Mouse (Mus musculus) left cerebral cortex, adult 2 months (tissue): ENCODE data around the gene Gm43552. TPM values are rescaled to one million over a fixed set of nuclear protein-coding genes. Genes with fewer than 3 reads are reported as not detected.

Experiments used
- DNase-seq, 2 experiments: peaks; one replicate each; pipeline ENCODE4 v3.0.0; 2021 to 2022; ENCODE audit warnings: low spot score in 2 of 2, mixed read lengths in 1 of 2; ENCODE audit errors: extremely low spot score in 1 of 2
- H3K27ac ChIP-seq: fragments of 200-600 bp; 2 replicates; pipeline ENCODE4 v1.8.1; 2022
- H3K4me3 ChIP-seq: fragments of 200-600 bp; 2 replicates; pipeline ENCODE4 v1.8.1; 2022
- CTCF ChIP-seq: fragments of 200-600 bp; IDR thresholded peaks from 2 replicates; pipeline ENCODE4 v1.8.1; 2022; ENCODE audit warnings: antibody characterized with exemption, mild to moderate bottlenecking, moderate library complexity
- intact Hi-C: fragments of 180-260 bp; cut with DNase I; formaldehyde crosslinking; loops from one replicate; pipeline ENCODE4 v1.15.1; 2025
- total RNA-seq, 2 experiments: library from RNA; stranded (reverse); gene quantifications; 2 replicates each; pipeline ENCODE4 v1.2.3; 2021

The Gm43552 gene
- total RNA-seq, 2 experiments from 2014 or later = not detected

- no peak overlapping the region for H3K4me3 ChIP-seq
- no peak overlapping the region for H3K27ac ChIP-seq
- no peak for DNase-seq
- intact Hi-C loops = no loop called here
- no peak for TF ChIP-seq CTCF
These were observed 64.3 kb downstream of the Gm43552 start for GRCm38 (mm10) chr5:65428321-65428720.

DNA sequence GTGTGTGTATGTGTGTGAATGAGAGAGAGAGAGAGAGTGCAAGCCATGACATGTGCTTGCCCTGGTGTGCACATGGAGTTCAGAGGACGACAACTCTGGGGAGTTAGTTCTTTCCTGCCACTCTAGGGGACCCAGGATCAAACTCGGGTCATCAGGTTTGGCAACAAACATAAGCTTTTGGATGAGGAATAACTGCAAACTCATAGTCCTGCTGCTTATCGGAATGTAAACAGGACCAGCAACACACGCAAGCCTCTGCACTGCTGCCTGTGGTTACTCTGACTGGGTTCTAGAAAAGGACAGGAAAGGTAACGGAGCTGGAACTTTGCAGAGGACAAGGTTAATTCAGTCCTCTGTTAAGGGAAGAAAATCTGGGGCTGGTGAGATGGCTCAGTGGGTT is 67.4 kb downstream of the Gm43552 start:
- H3K27ac ChIP-seq = no peak overlapping the region
- intact Hi-C loops = no loop called here
- no peak for TF ChIP-seq CTCF
- no peak for DNase-seq
- no peak overlapping the region for H3K4me3 ChIP-seq

DNA sequence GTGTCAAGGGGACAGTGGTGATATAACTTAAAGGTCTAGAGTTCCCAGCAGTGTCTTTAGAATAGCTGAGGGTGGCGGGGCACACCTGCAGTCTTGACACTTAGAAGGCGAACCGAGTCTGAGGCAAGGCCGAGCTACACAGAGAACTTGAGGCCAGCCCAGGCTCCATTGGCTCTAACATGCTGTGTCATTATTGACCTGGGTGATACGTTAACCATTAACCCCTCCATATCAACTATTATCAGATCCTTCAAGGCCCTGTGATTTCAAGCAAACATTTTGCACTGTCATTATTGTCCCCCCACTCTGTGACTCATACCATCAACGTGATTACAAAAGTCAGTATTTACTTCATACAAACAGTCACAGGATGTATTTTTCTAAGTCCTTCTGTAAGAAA is 68.4 kb downstream of the Gm43552 start:
- Histone ChIP-seq H3K4me3 (no peak overlapping the region), H3K27ac (no peak overlapping the region)
- DNase-seq = no peak
- no peak for TF ChIP-seq CTCF
- intact Hi-C loops = no loop called here

GRCm38 (mm10) chr5:65422803-65423202 is 69.8 kb downstream of the Gm43552 start:
- no peak for TF ChIP-seq CTCF
- DNase-seq = no peak
- intact Hi-C loops = no loop called here
- Histone ChIP-seq H3K4me3 (no peak overlapping the region), H3K27ac (no peak overlapping the region)

DNA sequence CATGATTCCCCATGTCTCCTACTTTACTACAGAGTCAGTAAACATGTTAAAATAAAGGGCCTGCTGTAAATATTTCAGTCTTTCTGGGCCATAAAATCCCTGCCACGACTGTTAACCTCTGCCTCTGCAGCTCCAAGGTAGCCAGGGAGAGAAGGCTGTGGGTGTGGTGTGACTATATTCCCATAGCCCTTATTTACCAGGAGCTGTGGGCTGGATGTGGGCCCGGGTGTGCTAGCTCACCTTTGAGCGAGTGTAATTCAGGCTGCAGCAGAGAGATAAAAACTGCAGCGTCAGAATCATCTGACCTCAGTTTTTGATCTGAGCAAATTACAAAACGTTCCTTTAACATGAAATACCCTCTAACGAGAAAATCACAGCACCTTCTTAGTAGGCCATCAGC is 71.8 kb downstream of the Gm43552 start:
- Histone ChIP-seq H3K27ac (no peak overlapping the region), H3K4me3 (no peak overlapping the region)
- DNase-seq = no peak
- intact Hi-C loops = no loop called here
- no peak for TF ChIP-seq CTCF

DNA sequence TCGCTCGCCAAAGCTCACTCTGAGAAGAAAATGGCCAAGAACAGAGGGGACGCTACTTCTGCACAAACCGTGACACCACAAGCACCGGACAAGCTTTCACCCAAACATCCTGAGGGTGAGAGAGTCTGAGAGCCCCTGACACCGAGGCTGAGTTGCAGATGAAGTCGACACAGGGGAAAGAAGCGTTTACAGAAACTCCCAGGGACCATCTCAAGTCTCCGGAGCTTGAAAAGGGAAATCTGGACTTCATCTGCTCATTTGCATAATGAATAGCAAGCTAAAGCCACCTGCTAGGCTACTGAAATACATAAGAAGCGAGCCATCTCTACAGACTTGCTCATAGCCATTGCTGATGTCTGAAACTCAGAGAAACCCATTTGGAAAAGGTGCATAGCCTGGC is 73.5 kb downstream of the Gm43552 start:
- DNase-seq = no peak
- Histone ChIP-seq H3K4me3 (no peak overlapping the region), H3K27ac (no peak overlapping the region)
- intact Hi-C loops = no loop called here
- no peak for TF ChIP-seq CTCF

DNA sequence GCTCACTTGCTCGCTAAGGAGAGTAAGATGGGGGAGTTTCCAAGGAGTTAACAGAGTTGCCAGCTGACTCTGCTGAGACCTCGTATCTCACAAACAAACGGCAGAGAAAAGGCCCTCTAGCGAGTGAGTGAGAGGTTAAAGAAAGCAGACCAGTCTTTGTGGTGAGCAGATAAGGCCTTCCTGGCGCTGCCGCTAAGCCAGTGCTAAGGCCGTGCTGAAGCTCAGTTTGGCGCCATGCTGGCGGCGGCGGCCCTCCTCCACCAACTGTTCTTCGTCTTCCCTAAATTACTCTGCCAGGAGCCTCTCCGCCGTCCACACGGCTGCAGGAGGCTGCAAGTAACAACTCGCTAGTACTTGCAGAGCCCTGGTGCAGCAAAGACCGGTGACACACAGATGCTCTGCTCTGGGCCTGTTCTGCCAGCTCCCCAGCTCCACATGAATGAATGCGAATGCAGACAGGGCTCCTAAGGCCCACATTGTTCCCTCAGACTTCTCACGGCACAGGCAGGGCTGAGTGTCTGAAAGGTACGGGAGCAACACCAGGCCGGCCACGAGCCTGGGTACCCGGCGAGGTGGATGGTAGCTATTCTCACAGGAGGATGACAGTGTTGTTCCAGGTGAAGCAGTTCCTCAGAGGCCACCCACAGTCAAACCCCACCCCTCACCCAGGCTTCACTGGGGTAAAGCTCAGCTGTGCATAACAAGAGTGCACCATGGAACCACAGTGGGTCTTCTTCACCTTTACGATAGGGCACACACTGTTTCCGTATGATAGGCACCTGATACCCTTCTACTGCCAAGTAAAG is 76.8 kb downstream of the Gm43552 start:
- no peak for TF ChIP-seq CTCF
- no peak for DNase-seq
- intact Hi-C loops = no loop called here
- no peak overlapping the region for H3K4me3 ChIP-seq
- H3K27ac ChIP-seq = no peak overlapping the region

- Histone ChIP-seq H3K27ac (no peak overlapping the region), H3K4me3 (no peak overlapping the region)
- TF ChIP-seq CTCF = no peak
- intact Hi-C loops = no loop called here
- DNase-seq = no peak
These were observed 84.6 kb downstream of the Gm43552 start for GRCm38 (mm10) chr5:65407989-65408388.

GRCm38 (mm10) chr5:65401251-65401994 is 91.2 kb downstream of the Gm43552 start:
- peak; percentile 77 to 80 for DNase-seq
- TF ChIP-seq CTCF = peak; percentile 97
- no peak overlapping the region for H3K4me3 ChIP-seq
- no peak overlapping the region for H3K27ac ChIP-seq
- intact Hi-C loops = loop anchor here (2.0 kb wide), 1 partner anchor 295 kb away; no protein-coding TSS in a partner anchor

- intact Hi-C loops = no loop called here
- no peak overlapping the region for H3K4me3 ChIP-seq
- DNase-seq = no peak
- no peak overlapping the region for H3K27ac ChIP-seq
- TF ChIP-seq CTCF = no peak; the same call in 1 of the 2 replicates
These were observed 98.2 kb downstream of the Gm43552 start for GRCm38 (mm10) chr5:65394425-65394824.

- Histone ChIP-seq H3K27ac (peak overlapping the region; percentile 86), H3K4me3 (peak overlapping the region; percentile 76)
- intact Hi-C loops = loop anchor here (1.0 kb wide), 1 partner anchor 56 kb away; the partner anchor contains the start of gene Rfc1
- DNase-seq = no peak
- no peak for TF ChIP-seq CTCF
These were observed 100.9 kb downstream of the Gm43552 start for GRCm38 (mm10) chr5:65391753-65392152.
